Mouse (Mus musculus) liver, embryonic 12.5 days (tissue): ENCODE measurements around the gene Eno3. TPM values are rescaled to one million over a fixed set of nuclear protein-coding genes. Genes with fewer than 3 reads are reported as not detected.

ENCODE experiments used
- ATAC-seq: fragments of 200-750 bp; cut with Nextera tagmentation; 2 replicates; pipeline ENCODE4 v1.8.0; 2017; ENCODE audit warnings: moderate number of reproducible peaks, mild to moderate bottlenecking, moderate library complexity
- H3K27ac ChIP-seq: fragments of 300-500 bp; sonication (generic); 2 replicates; pipeline ENCODE4 v1.5.1; 2016; ENCODE audit warnings: mild to moderate bottlenecking
- H3K27me3 ChIP-seq: fragments of 300-500 bp; sonication (generic); replicated peaks from 2 replicates; pipeline ENCODE4 v1.6.1; 2016; ENCODE audit warnings: mild to moderate bottlenecking, moderate library complexity
- H3K36me3 ChIP-seq: fragments of 300-500 bp; sonication (generic); 2 replicates; pipeline ENCODE4 v1.6.1; 2016; ENCODE audit warnings: mild to moderate bottlenecking, moderate library complexity
- H3K4me1 ChIP-seq: fragments of 300-500 bp; sonication (generic); 2 replicates; pipeline ENCODE4 v1.6.1; 2016
- H3K4me2 ChIP-seq: fragments of 300-500 bp; sonication (generic); 2 replicates; pipeline ENCODE4 v1.6.1; 2016; ENCODE audit warnings: mild to moderate bottlenecking, moderate library complexity
- H3K4me3 ChIP-seq: fragments of 300-500 bp; sonication (generic); 2 replicates; pipeline ENCODE4 v1.5.1; 2016; ENCODE audit warnings: mild to moderate bottlenecking, moderate library complexity
- H3K9ac ChIP-seq: fragments of 300-500 bp; sonication (generic); 2 replicates; pipeline ENCODE4 v1.6.1; 2016; ENCODE audit warnings: mild to moderate bottlenecking, moderate library complexity
- H3K9me3 ChIP-seq: fragments of 300-500 bp; sonication (generic); replicated peaks from 2 replicates; pipeline ENCODE4 v1.6.1; 2016; ENCODE audit warnings: mild to moderate bottlenecking, moderate library complexity
- WGBS: fragments of 180-500 bp; shearing (Covaris S2); methylation state at CpG from one replicate; pipeline ENCODE4 v1.1.7; 2016; ENCODE audit not compliant: insufficient replicate concordance; 5-methylcytosine and 5-hydroxymethylcytosine counted together
- polyA plus RNA-seq: library from polyadenylated mRNA; unstranded; fragments of >200 nt; fragmentation: Nextera tagmentation; extraction: Ambion mirVana; gene quantifications from 2 replicates; pipeline ENCODE4 v1.2.1, GENCODE M21; 2016

Gene Eno3
- polyA plus RNA-seq, 1 experiment from 2014 or later: 7.6 TPM

DNA sequence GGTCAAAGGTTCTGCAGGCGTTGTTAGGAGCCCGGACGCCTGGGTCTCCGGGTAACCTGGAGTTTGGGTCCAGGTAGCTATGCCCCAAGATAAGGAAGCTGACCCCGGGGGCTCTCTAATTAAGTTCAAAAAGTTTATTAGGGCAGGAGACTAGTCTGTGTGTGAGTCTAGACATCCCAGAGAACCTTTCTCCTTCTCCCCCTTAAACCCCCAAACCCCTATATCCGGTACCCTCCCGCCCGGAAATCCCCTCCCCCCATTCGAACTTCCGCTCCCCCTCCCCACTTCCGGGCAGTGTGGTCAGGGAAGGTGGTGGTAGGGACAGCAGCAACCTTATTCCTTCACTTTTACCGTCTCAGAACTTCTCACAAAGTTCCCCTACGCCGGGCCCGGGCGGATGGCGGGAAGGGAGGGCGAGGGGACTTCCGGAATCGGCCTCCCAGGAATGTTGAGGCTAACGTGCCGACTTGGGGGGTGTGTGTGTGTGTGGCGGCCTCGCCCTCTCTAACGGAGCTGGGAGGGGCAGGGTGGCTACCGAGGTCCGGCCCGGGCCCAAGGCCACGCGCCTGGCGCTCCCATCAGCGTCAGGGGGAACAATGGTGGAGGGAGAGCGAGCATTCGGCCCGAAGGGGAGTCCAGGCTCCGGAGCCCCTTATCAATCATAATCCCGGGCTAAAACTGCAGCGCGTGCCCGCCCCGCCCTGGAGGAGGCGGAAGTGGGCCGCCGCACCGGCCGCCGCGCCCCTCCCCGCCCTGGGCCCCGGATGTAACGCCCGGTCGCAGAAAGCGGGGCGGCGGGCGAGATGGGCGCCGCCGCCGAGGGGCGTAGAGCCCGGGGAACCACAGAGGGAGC lies 3.4 kb upstream of the Eno3 start:
- Histone ChIP-seq H3K4me1 (peaks cover 81% of the 10 kb centered on the region), H3K27ac (peak overlapping the region; percentile 99)
- under 1% methylated on average over 58 of the region's 63 CpGs for WGBS

DNA sequence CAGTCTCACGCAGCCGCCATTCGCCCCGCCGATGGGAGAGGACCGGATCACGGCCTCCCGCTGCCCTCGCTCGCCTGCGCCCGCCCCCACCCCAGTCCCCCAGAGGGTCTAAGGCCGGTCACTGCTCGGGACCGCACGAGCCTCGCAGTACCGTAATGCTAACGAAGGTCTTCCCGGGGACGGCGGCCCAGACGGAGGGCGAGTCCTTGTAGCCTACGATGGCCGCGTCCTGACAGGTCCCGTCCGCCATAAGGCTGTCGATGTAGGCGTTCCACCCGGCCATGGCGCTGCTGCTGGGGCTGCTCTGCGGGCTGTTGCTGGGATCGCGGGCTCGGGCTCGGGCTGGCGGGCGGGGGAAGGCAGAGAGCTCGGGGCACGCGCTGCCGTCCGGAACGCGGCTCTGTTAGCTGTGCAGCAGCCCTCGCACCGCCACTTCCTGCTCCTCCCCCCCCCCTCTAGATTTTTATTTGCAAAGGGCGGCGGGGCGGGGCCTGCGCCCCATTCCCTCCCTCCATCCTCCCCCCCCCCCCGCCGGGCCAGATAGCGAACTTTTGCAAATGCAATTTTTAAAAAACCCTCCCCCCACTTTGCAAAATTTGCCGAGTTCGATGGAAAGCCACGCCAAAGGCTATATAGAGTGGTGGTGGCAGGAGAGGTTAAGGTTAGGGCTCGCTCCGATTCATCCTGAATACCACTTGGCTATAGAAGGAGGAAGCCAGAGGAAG lies 2.6 kb upstream of the Eno3 start, which contains the start of gene Pfn1:
Gene Pfn1 (minus strand): TSS at position 447 of the 725 bp plus-strand sequence.
- under 1% methylated on average over 58 of the region's 61 CpGs for WGBS
- peak within 1 kb of the TSS; percentile 99 for H3K27ac ChIP-seq
- H3K4me3 ChIP-seq: peak within 1 kb of the TSS; percentile 99
- H3K9ac ChIP-seq: peak within 1 kb of the TSS; percentile 99
- 0 out of 2 replicates have a peak, but pooled peaks cover 9% of the 10 kb centered on the region for H3K27me3 ChIP-seq
- H3K4me1 ChIP-seq: peaks cover 78% of the 10 kb centered on the region
- H3K9me3 ChIP-seq: no peaks in the 10 kb centered on the region
- ATAC-seq: peak; percentile 46
- H3K36me3 ChIP-seq: peaks cover 38% of the 10 kb centered on the region
- peak within 1 kb of the TSS; percentile 93 for H3K4me2 ChIP-seq

More for the DNA sequence above, 3.4 kb upstream of the Eno3 start:
- Histone ChIP-seq H3K36me3 (peaks cover 46% of the 10 kb centered on the region), H3K9me3 (no peaks in the 10 kb centered on the region), H3K4me2 (peak overlapping the region; percentile 93), H3K9ac (peak overlapping the region; percentile 99), H3K4me3 (peak overlapping the region; percentile 99), H3K27me3 (0 out of 2 replicates have a peak, but pooled peaks cover 9% of the 10 kb centered on the region)
- peak; percentile 67 for ATAC-seq

DNA sequence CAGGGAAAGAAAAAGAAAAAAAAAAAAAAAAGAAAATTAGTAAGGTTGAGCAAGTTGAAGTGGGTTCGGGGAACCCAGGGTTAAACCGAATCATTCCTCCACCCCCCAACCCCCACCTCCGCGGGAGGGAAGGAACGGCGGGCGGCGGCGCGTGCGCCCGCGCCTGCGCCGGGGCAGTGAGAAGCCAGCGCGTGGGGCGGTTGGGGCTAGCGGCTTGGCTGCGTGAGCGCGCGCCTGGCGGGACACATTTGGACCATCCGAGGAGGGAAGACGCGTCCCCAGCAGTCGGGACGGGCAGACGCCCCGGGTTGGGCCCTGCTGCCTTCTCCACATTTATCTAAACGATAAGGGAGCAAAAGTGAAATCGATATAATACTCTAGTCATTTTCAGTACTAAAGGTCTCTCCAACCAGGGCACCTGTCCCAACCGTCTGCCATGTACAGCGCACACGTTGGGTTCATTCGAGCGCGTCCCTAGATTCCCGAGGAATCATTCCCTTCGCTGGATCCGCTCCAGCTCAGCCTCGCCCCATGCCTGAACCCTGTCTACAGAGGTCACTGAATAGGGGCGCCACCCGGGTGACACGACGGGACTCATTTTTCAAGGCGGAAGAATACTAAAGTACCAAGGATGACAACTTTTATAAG lies 2.0 kb upstream of the Eno3 start:
- peak; percentile 58 for ATAC-seq
- Histone ChIP-seq H3K27ac (peak overlapping the region; percentile 99), H3K9me3 (no peaks in the 10 kb centered on the region), H3K27me3 (0 out of 2 replicates have a peak, but pooled peaks cover 9% of the 10 kb centered on the region), H3K4me2 (peak overlapping the region; percentile 93), H3K4me1 (peaks cover 71% of the 10 kb centered on the region), H3K4me3 (peak overlapping the region; percentile 99), H3K9ac (peak overlapping the region; percentile 99), H3K36me3 (peaks cover 35% of the 10 kb centered on the region)
- WGBS: under 1% methylated on average over 47 of the region's 48 CpGs

DNA sequence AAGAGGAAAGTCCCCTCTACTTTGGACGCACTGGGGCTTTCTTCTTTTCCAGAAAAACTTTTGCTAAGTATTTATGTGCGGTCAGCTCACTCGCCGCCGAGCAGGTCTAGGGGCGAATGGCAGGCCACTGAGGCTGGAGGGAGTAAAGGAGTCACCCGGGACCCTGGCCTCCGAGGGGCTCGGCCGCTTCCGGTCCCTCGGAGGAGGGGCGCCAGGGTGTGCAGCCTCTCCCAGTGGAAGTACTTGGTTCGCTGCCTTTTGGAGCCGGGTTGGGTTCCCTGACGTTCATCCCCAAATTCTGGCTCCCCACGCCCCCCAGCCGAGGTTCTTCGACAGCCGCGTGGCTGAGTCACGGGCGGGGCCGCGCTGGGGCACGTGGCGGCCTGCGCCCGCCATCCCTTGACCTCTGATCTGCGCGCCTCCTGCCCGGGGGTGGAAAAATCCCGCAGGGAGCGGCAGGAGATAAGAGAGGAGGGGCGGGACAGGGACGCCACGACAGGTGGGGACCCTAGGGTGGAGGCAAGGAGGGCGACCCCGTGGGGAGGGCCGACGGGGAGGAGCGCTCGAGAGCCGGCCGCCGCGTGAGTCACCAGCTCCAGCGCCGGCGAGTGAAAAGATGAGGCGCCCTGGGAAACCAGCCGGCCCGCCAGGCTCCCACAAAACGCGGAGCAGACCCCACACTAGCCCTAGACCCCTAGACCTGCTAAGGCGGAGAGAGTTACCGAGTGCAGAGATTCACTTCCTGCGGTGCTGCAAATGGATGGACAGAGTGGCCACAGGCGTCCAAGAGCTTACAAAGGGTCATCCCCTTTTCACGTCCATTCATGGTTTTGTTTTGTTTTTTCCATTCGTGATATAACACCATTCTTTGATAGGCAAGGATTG lies 1.2 kb upstream of the Eno3 start:
- peak; percentile 14; the same call in 1 of the 2 replicates for ATAC-seq

DNA sequence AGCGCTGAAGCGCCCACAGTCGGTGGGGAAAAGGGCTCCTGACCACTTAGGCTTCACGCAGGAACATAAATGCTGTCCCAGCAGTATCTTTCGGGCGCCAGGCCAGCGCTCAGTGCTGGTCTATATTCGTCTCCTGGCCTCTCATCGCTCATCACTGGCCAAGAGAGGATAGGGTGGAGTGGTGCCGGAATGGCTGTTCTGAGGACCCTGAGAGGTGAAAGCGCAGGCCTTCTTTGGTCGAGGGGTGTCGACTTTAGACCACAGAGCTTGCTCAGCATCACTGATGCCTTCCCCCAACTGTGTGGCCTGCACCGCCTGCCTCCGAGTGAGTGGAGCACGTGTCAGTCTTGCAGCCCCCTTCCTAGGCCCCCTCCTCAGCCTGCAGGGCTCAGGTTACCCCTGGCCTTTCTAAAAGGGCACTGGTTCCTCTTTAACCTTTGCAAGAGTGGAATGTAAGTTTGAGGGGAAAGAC lies 510 bp upstream of the Eno3 start:
- 19% methylated on average over 16 of the region's 16 CpGs for WGBS
- H3K9ac ChIP-seq: peak overlapping the region; percentile 99

More for the DNA sequence above, 1.2 kb upstream of the Eno3 start:
- H3K4me1 ChIP-seq: peaks cover 64% of the 10 kb centered on the region
- H3K27ac ChIP-seq: peak overlapping the region; percentile 99
- H3K36me3 ChIP-seq: peaks cover 35% of the 10 kb centered on the region
- peak overlapping the region; percentile 93 for H3K4me2 ChIP-seq
- peak overlapping the region; percentile 99 for H3K4me3 ChIP-seq
- H3K27me3 ChIP-seq: 0 out of 2 replicates have a peak, but pooled peaks cover 9% of the 10 kb centered on the region
- H3K9ac ChIP-seq: peak overlapping the region; percentile 99
- 1% methylated on average over 61 of the region's 61 CpGs for WGBS
- no peaks in the 10 kb centered on the region for H3K9me3 ChIP-seq

DNA sequence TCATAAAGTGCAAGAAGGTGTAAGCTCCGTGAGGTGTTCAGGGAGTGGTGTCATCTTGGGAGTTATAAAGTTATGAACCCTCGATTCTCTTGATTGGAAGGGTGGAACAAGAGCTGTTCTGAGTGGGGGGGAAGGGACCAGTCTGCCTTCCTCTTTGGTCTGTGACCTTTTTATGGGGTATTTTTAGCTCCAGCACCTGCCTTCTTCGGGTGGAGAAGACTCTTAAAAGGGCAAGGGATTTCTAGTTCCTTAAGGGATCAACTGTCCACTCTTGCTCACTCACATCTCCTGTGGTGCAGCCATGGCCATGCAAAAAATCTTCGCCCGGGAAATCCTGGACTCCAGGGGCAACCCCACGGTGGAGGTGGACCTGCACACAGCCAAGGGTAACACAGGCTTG lies 571 bp downstream of the Eno3 start:
- 0 out of 2 replicates have a peak, but pooled peaks cover 9% of the 10 kb centered on the region for H3K27me3 ChIP-seq
- no peak overlapping the region; the same call in 1 of the 2 replicates for H3K9ac ChIP-seq
- peak overlapping the region; percentile 99; the same call in 1 of the 2 replicates for H3K27ac ChIP-seq
- ATAC-seq: no peak
- H3K9me3 ChIP-seq: no peaks in the 10 kb centered on the region
- 44% methylated on average over 6 of the region's 6 CpGs for WGBS
- 0 out of 2 replicates have a peak overlapping the region, but pooled peaks have one; percentile 4 for H3K4me2 ChIP-seq
- H3K4me1 ChIP-seq: peaks cover 46% of the 10 kb centered on the region
- H3K36me3 ChIP-seq: peaks cover 33% of the 10 kb centered on the region
- H3K4me3 ChIP-seq: no peak overlapping the region

More for the DNA sequence above, 510 bp upstream of the Eno3 start:
- Histone ChIP-seq H3K4me1 (peaks cover 57% of the 10 kb centered on the region), H3K4me3 (peak overlapping the region; percentile 99), H3K9me3 (no peaks in the 10 kb centered on the region), H3K27ac (peak overlapping the region; percentile 99), H3K36me3 (peaks cover 35% of the 10 kb centered on the region), H3K4me2 (peak overlapping the region; percentile 93), H3K27me3 (0 out of 2 replicates have a peak, but pooled peaks cover 9% of the 10 kb centered on the region)
- ATAC-seq: no peak

DNA sequence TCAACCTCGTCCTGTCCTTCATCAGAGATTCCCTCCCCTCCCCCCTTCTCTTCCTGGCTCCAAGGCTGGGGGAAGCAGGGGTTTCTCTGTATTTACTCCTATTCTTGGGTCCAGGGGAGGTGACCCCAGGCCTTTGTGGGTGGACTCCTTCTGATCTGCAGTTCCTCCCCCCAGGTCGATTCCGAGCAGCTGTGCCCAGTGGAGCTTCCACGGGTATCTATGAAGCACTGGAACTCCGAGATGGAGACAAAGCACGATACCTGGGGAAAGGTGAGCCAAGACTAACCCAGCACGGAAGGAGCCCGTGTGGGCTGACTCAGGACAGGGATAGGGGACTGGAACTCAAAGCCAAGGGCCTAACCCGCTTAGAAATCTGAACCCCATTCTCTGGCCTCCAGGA lies 989 bp downstream of the Eno3 start:
- H3K9me3 ChIP-seq: no peaks in the 10 kb centered on the region
- no peak overlapping the region; the same call in 1 of the 2 replicates for H3K9ac ChIP-seq
- 0 out of 2 replicates have a peak overlapping the region, but pooled peaks have one; percentile 4 for H3K4me2 ChIP-seq
- peaks cover 33% of the 10 kb centered on the region for H3K36me3 ChIP-seq
- H3K4me3 ChIP-seq: no peak overlapping the region
- 0 out of 2 replicates have a peak, but pooled peaks cover 9% of the 10 kb centered on the region for H3K27me3 ChIP-seq
- no peak overlapping the region for H3K27ac ChIP-seq
- 63% methylated on average over 9 of the region's 9 CpGs for WGBS
- peaks cover 42% of the 10 kb centered on the region for H3K4me1 ChIP-seq
- no peak for ATAC-seq

DNA sequence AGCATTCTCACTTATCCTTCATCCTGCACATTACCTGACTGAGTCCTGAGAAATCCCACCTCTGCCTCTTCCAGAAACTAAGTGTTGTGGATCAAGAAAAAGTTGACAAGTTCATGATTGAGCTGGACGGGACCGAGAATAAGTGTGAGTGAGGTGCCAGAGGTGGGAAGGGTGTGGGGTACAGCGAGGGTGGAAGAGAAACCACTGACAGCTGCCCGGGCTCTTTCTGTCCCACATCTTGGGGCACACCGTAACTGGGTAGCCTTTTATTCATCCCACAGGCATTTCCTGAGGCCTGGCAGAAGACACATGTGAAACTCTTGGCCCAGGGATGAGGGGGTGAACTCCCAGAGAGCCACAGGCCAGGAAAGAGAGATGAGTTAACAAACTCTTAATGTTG lies 1.5 kb downstream of the Eno3 start:
- H3K4me3 ChIP-seq: no peak overlapping the region
- H3K27me3 ChIP-seq: 0 out of 2 replicates have a peak, but pooled peaks cover 9% of the 10 kb centered on the region
- no peak for ATAC-seq
- H3K9me3 ChIP-seq: no peaks in the 10 kb centered on the region
- no peak overlapping the region for H3K27ac ChIP-seq
- peaks cover 40% of the 10 kb centered on the region for H3K4me1 ChIP-seq
- no peak overlapping the region for H3K9ac ChIP-seq
- no peak overlapping the region for H3K4me2 ChIP-seq
- peaks cover 36% of the 10 kb centered on the region for H3K36me3 ChIP-seq
- 76% methylated on average over 5 of the region's 5 CpGs for WGBS

DNA sequence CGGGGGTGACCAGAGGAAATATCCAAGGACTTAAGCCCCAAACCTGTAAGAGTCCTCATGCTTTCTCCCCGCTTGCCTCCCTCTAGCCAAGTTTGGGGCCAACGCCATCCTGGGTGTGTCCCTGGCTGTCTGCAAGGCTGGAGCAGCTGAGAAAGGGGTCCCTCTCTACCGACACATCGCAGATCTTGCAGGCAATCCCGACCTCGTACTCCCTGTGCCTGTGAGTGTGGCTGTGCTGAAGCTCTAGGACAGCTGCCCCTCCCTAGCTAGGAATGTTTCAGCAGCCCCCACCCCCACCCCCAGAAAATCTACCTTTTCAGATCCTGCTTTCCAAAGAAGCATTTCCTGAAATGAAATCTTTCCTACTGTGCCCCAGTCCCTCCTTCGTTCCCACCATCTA lies 1.9 kb downstream of the Eno3 start:
- WGBS: 63% methylated on average over 8 of the region's 8 CpGs
- no peak for ATAC-seq
- Histone ChIP-seq H3K4me3 (no peak overlapping the region), H3K9me3 (no peaks in the 10 kb centered on the region), H3K36me3 (peaks cover 40% of the 10 kb centered on the region), H3K4me1 (peaks cover 40% of the 10 kb centered on the region), H3K9ac (no peak overlapping the region), H3K27me3 (0 out of 2 replicates have a peak, but pooled peaks cover 9% of the 10 kb centered on the region), H3K27ac (no peak overlapping the region), H3K4me2 (no peak overlapping the region)

DNA sequence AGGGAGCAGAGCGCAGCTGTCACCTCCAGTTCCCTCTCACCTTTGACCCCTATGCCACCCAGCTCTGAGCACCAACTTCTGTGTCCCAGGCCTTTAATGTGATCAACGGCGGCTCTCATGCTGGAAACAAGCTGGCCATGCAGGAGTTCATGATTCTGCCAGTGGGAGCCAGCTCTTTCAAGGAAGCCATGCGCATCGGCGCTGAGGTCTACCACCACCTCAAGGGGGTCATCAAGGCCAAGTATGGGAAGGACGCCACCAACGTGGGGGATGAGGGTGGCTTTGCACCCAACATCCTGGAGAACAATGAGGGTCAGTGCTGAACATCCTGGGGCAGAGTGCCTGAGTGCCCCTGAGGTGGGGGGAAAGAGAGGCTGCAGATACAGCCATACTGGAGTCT lies 3.6 kb downstream of the Eno3 start:
- Histone ChIP-seq H3K27me3 (0 out of 2 replicates have a peak, but pooled peaks cover 9% of the 10 kb centered on the region), H3K9ac (no peak overlapping the region; the same call in 1 of the 2 replicates), H3K36me3 (peaks cover 57% of the 10 kb centered on the region), H3K4me1 (peaks cover 35% of the 10 kb centered on the region), H3K4me2 (no peak overlapping the region), H3K27ac (no peak overlapping the region), H3K4me3 (no peak overlapping the region), H3K9me3 (no peaks in the 10 kb centered on the region)
- 85% methylated on average over 8 of the region's 8 CpGs for WGBS
- ATAC-seq: no peak
